Mouse (Mus musculus) heart, embryonic 13.5 days (tissue): ENCODE measurements at regions not wholly inside any gene's neighbourhood (a gene's known extent, or its start where the extent isn't known, plus 50 kb on each side); places are given as distances from the start of the nearest gene placed in this dataset.

Experiments used
- ATAC-seq: fragments of 200-750 bp; cut with Nextera tagmentation; 2 replicates; pipeline ENCODE4 v1.8.0; 2017; ENCODE audit warnings: moderate TSS enrichment; ENCODE audit not compliant: insufficient number of reproducible peaks, low FRiP score, low TSS enrichment; ENCODE audit errors: extremely low read depth
- H3K27ac ChIP-seq: fragments of 300-500 bp; sonication (generic); replicated peaks from 2 replicates; pipeline ENCODE4 v1.5.1; 2015; ENCODE audit warnings: moderate library complexity, mild to moderate bottlenecking, inconsistent platforms
- H3K27me3 ChIP-seq: fragments of 300-500 bp; sonication (generic); replicated peaks from 2 replicates; pipeline ENCODE4 v1.6.1; 2015; ENCODE audit warnings: mild to moderate bottlenecking, inconsistent platforms
- H3K36me3 ChIP-seq: fragments of 300-500 bp; sonication (generic); 2 replicates; pipeline ENCODE4 v1.6.1; 2015; ENCODE audit warnings: mild to moderate bottlenecking, inconsistent platforms
- H3K4me1 ChIP-seq: fragments of 300-500 bp; sonication (generic); 2 replicates; pipeline ENCODE4 v1.6.1; 2015; ENCODE audit warnings: inconsistent platforms
- H3K4me2 ChIP-seq: fragments of 300-500 bp; sonication (generic); 2 replicates; pipeline ENCODE4 v1.6.1; 2015; ENCODE audit warnings: inconsistent platforms, mild to moderate bottlenecking, moderate library complexity
- H3K4me3 ChIP-seq: fragments of 300-500 bp; sonication (generic); 2 replicates; pipeline ENCODE4 v1.5.1; 2015; ENCODE audit warnings: moderate library complexity, mild to moderate bottlenecking, inconsistent platforms
- H3K9ac ChIP-seq: fragments of 300-500 bp; sonication (generic); 2 replicates; pipeline ENCODE4 v1.6.1; 2015; ENCODE audit warnings: inconsistent platforms, mild to moderate bottlenecking, moderate library complexity
- H3K9me3 ChIP-seq: fragments of 300-500 bp; sonication (generic); 2 replicates; pipeline ENCODE4 v1.6.1; 2016; ENCODE audit warnings: inconsistent platforms
- WGBS: fragments of 180-500 bp; shearing (Covaris S2); methylation state at CpG from one replicate; pipeline ENCODE4 v1.1.7; 2015; ENCODE audit warnings: mixed read lengths; 5-methylcytosine and 5-hydroxymethylcytosine counted together

DNA sequence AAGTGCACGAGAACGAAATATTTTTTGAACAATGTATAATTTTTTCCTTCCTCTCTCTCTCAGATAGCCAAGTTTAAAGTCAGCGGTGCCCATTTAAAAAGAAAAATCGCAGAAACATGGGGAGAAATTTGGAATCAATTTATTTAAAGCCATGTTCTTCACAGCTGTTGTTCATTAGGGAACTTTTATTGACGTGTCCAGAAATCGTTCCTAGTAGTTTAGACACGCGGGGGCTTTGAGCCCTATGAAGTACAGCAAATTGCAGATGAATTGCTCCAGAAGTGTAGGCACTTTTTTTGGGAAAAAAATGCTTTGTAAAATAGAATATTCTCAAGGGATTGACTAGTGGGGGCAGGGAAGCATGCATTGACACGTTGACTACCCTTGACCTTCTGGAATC, 182.8 kb downstream of the Rdh14 start:
- Histone ChIP-seq H3K9ac (no peak overlapping the region), H3K4me1 (no peaks in the 10 kb centered on the region), H3K4me3 (no peak overlapping the region), H3K27me3 (no peaks in the 10 kb centered on the region), H3K9me3 (no peaks in the 10 kb centered on the region), H3K4me2 (no peak overlapping the region), H3K27ac (no peak overlapping the region), H3K36me3 (no peaks in the 10 kb centered on the region)
- 77% methylated on average over 9 of the region's 9 CpGs for WGBS
- ATAC-seq: no peak

GRCm38 (mm10) chr12:10582840-10583614, 192.5 kb downstream of the Rdh14 start:
- H3K4me1 ChIP-seq: no peaks in the 10 kb centered on the region
- no peak overlapping the region for H3K27ac ChIP-seq
- H3K4me2 ChIP-seq: no peak overlapping the region
- no peak for ATAC-seq
- H3K4me3 ChIP-seq: no peak overlapping the region
- no peaks in the 10 kb centered on the region for H3K27me3 ChIP-seq
- 62% methylated on average over 4 of the region's 4 CpGs for WGBS
- no peak overlapping the region for H3K9ac ChIP-seq
- H3K36me3 ChIP-seq: no peaks in the 10 kb centered on the region
- H3K9me3 ChIP-seq: no peaks in the 10 kb centered on the region

DNA sequence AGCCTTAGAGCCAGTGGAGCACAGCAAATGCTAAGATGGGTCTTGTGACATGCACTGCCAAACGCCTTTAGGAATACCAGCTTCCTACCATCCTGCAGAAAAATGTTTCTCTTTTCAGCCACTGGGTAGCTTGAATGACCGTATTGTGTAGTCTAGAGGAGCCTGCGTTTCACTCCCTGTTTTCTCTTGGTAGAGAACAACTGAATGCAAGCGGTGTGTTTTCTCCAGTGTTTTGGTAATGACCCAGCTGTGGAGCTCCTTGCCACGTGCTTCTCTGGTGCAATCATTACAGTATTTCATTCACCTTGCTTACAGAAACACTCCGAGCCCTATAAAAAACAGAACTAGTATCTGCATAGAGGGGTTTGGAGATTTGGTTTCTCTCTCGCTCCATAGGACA, 193.5 kb downstream of the Rdh14 start:
- ATAC-seq: no peak
- 69% methylated on average over 7 of the region's 7 CpGs for WGBS
- no peak overlapping the region for H3K4me2 ChIP-seq
- no peaks in the 10 kb centered on the region for H3K27me3 ChIP-seq
- H3K9me3 ChIP-seq: no peaks in the 10 kb centered on the region
- no peaks in the 10 kb centered on the region for H3K4me1 ChIP-seq
- no peak overlapping the region for H3K4me3 ChIP-seq
- H3K27ac ChIP-seq: no peak overlapping the region
- H3K36me3 ChIP-seq: no peaks in the 10 kb centered on the region
- no peak overlapping the region for H3K9ac ChIP-seq

DNA sequence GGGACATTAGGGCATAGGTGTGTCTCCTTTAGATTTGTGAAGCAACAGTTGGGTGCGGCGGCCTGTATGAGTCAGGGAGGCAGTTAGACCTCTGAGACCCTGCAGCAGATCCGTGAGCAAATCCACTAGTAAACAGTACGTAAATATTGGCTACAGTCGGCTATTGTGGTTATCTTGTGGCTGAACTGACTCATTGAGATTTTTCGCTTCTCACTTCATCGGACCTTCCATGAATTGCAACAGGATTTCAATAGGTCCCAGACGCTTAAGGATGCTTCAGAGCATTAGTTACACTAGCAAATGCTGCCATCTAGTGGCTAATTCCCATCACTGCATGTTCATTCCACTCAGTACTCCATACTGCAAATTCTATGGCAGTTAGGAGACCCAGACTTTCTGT, 199.0 kb downstream of the Rdh14 start:
- no peak overlapping the region for H3K9ac ChIP-seq
- 34% methylated on average over 8 of the region's 8 CpGs for WGBS
- no peak for ATAC-seq
- H3K27me3 ChIP-seq: 0 out of 2 replicates have a peak, but pooled peaks cover 4% of the 10 kb centered on the region
- no peak overlapping the region for H3K4me2 ChIP-seq
- no peaks in the 10 kb centered on the region for H3K4me1 ChIP-seq
- H3K9me3 ChIP-seq: no peaks in the 10 kb centered on the region
- H3K4me3 ChIP-seq: no peak overlapping the region
- H3K27ac ChIP-seq: no peak overlapping the region
- no peaks in the 10 kb centered on the region for H3K36me3 ChIP-seq

DNA sequence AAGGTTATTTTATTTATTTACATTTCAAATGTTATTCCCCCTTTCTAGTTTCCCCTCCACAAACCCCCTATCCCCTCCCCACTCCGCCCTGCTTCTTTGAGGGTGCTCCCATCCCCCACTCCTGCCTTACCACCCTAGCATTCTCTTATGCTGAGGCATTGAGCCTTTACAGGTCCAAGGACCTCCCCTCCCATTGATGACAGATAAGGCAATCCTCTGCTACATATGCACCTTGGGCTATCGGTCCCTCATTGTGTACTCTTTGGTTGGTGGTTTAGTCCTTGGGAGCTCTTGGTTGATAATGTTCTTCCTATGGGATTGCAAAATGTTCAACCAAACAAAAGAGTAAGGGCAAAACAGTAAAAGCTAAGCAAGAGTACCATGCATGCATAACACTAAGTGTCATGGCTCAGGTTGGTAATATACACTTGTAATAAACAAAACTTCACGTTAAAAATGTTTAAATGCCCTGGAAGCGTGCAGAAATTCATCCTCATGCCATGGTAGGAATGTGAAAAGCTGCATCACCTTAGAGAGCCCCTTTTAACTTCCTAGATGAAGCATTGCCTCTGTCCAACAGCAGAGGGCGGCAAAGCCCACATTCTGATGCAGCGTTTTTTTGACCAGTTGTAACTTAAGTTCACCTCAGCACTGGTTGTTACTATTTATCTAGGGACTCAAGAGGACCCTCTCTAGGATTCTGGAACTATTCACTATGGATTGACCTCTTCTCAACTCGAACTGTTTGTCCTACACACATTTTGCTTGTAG, 207.6 kb downstream of the Rdh14 start:
- H3K4me2 ChIP-seq: no peak overlapping the region
- no peaks in the 10 kb centered on the region for H3K27me3 ChIP-seq
- WGBS: 11% methylated on average over 7 of the region's 7 CpGs
- H3K9ac ChIP-seq: no peak overlapping the region
- no peaks in the 10 kb centered on the region for H3K9me3 ChIP-seq
- no peak overlapping the region for H3K27ac ChIP-seq
- H3K4me1 ChIP-seq: no peaks in the 10 kb centered on the region
- H3K36me3 ChIP-seq: no peaks in the 10 kb centered on the region
- no peak overlapping the region for H3K4me3 ChIP-seq
- no peak for ATAC-seq

DNA sequence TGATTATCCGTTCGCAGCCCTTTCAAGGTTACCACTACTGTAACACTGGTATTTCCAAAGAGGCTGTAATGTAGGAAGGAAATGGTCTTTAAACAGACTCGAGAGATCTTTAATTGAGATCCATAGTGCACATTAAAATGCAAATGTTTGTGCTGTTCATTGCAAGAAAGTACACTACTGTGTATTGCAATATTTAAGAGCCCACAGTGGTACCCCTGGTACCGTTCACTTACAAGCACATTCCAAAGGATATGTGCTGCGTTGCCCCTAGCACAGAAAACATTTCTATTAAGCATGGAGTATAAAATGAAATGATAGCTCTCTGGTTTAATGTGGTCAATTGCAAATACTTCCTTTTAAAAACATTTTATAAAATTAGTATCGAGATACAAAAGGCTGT, 209.5 kb downstream of the Rdh14 start:
- Histone ChIP-seq H3K27me3 (no peaks in the 10 kb centered on the region), H3K4me2 (no peak overlapping the region), H3K36me3 (no peaks in the 10 kb centered on the region), H3K4me3 (no peak overlapping the region), H3K9ac (no peak overlapping the region), H3K4me1 (no peaks in the 10 kb centered on the region), H3K27ac (no peak overlapping the region), H3K9me3 (no peaks in the 10 kb centered on the region)
- no peak for ATAC-seq
- 71% methylated on average over 6 of the region's 6 CpGs for WGBS

DNA sequence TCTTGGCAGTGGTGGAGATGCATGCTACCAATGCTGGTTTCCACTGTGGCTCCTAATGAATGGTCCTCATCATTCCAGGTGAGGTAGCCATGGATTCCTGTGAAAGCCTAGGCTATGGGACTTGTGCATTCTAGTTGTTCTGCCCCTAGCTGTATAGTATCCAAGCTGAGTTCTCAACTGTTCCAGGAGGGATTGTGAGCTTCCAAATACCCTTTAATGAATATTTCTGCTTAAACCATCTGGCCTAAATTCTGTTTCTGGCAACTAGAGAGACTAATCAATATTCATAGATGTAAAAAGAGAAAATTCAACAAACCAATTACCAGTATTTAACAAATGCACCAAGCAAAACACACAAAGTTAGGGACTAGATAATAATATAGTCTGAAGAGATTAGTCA, 227.7 kb downstream of the Rdh14 start:
- ATAC-seq: no peak
- Histone ChIP-seq H3K27ac (no peak overlapping the region), H3K9ac (no peak overlapping the region), H3K4me2 (no peak overlapping the region), H3K4me1 (no peaks in the 10 kb centered on the region), H3K36me3 (no peaks in the 10 kb centered on the region), H3K4me3 (no peak overlapping the region), H3K27me3 (no peaks in the 10 kb centered on the region), H3K9me3 (no peaks in the 10 kb centered on the region)

- Histone ChIP-seq H3K27me3 (no peaks in the 10 kb centered on the region), H3K4me2 (no peak overlapping the region), H3K9me3 (no peaks in the 10 kb centered on the region), H3K36me3 (no peaks in the 10 kb centered on the region), H3K4me1 (no peaks in the 10 kb centered on the region), H3K9ac (no peak overlapping the region), H3K4me3 (no peak overlapping the region), H3K27ac (no peak overlapping the region)
- no peak for ATAC-seq
- 68% methylated on average over 3 of the region's 3 CpGs for WGBS
These were observed 230.0 kb downstream of the Rdh14 start for GRCm38 (mm10) chr12:10620541-10620940.

DNA sequence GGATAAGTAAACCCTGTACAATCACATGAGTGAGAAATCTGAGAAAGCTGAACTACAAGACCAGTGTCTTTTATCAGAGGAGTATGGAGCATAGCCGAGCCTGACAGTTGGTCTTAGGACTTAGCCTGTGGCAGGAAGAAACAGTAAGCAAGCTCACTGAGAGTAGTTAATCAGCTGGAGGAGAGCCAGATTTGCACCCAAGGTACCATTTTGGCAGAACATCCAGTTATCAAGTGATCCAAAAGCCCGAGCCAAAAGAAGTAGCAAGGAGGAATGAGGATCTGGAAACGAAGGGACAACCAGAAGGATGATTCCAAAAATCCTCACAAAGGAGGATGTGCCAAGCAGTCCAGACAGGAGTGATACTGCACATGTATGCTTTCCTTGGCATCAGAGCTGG, 248.0 kb downstream of the Rdh14 start:
- Histone ChIP-seq H3K4me3 (no peak overlapping the region), H3K9ac (no peak overlapping the region), H3K9me3 (no peaks in the 10 kb centered on the region), H3K4me1 (no peaks in the 10 kb centered on the region), H3K27me3 (no peaks in the 10 kb centered on the region), H3K36me3 (no peaks in the 10 kb centered on the region), H3K4me2 (no peak overlapping the region), H3K27ac (no peak overlapping the region)
- 66% methylated on average over 3 of the region's 3 CpGs for WGBS
- ATAC-seq: no peak

DNA sequence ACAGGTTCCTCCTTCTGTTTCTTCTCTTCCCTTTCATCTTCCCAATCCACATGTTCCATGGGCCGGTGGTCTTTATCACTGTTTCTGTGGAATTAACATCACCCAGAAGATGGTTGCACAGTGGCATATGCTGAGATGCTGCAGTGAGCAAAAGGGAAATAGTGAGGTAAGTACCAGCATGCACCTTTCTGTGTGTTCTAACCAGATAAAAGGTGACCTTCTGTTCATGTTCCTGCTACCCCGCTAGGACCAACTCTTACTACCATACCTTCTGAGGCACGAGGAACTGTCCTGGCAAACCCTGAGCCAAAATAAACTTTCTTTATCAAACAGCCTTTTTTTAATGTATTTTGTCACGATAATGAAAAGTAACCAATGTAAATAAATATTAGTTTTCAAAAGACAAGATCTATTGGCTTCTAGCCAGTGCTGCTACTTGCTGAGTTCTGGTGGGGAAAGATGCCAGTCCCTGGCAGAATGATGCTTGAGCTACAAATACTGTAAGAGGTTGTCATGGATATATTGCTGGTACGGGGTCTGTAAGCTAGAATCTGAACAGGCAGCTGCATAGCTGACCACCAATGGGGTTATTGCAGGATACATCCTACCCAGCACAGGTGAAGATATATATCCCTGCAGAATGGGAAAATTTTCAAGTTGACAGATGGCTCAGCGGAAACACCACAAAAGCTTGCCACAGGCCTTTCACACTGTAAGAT, 264.1 kb downstream of the Rdh14 start:
- Histone ChIP-seq H3K4me1 (no peaks in the 10 kb centered on the region), H3K4me2 (no peak overlapping the region), H3K9ac (no peak overlapping the region), H3K36me3 (no peaks in the 10 kb centered on the region), H3K4me3 (no peak overlapping the region), H3K27me3 (no peaks in the 10 kb centered on the region), H3K9me3 (no peaks in the 10 kb centered on the region), H3K27ac (no peak overlapping the region)
- WGBS: 70% methylated on average over 6 of the region's 6 CpGs
- no peak for ATAC-seq

DNA sequence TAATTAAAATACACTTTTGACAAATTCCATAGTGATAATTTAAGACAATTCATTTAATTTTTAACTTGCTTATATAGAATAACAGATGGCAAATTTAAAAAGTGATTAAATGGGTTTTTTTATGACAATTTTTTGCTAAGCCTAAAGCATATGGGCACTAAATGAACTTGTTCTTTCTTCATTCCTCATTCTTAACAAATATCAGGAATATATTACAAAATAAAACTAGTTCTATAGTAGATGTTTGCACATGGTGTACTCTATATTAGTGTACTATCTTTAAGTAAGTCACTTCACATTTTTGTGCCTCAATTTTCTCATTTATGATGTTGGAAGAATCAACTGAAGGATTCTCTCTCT, 264.6 kb downstream of the Rdh14 start:
- H3K9me3 ChIP-seq: no peaks in the 10 kb centered on the region
- H3K4me3 ChIP-seq: no peak overlapping the region
- no peaks in the 10 kb centered on the region for H3K4me1 ChIP-seq
- no peak for ATAC-seq
- H3K4me2 ChIP-seq: no peak overlapping the region
- no peak overlapping the region for H3K27ac ChIP-seq
- H3K36me3 ChIP-seq: no peaks in the 10 kb centered on the region
- H3K9ac ChIP-seq: no peak overlapping the region
- no peaks in the 10 kb centered on the region for H3K27me3 ChIP-seq
